Comparison of ENCODE assay signal across 9 mouse cellular contexts in the genomic region with DNA sequence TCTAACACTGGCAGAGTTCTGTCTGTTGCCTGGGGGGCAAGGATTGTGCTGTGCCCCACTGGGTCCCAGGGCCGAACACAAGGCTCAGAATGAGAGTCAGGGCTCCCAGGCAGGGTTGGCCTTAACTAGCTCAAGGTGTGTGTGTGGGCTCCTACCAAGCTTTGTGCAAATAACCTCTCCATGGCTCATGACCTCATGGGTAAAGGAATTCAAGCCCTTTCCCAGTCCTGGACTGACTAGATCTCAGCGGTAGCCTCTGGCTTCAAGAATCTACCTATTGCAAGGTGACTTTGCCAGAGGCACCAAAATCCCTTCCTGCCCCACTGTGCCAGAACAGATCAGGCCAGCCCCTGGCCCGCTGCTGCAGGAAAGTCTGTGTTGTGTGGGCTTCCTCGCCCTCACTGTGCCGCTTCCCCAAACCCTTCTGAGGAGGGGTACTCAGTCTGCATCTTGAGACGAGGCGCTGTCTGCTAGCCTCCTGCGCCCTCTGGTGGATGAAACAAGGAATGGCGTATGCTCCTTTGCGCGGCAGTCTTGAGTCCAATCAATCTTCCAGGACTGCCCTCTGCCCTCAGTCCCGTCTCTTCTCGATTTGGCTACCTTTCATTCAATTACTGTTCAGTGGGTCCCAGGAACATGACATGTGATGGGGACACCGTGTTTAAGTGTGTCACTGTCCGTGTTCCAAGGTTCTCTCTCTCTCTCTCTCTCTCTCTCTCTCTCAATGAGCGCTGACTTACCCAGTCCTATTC. TPM values are rescaled to one million over a fixed set of nuclear protein-coding genes. Genes with fewer than 3 reads are reported as not detected.
DNase-seq lines count a peak whose midpoint lies in the region; ATAC-seq and TF ChIP-seq lines count a peak whose summit lies in the region.
"Had no signal": no experiment of that assay in that cellular context is flagged by ENCODE, and none has a peak within 500 bp of the region (broad histone marks: within the 10 kb centered on the region; RNA-seq: fewer than 3 reads in every experiment).

No protein-coding gene starts in this region.

- DNase-seq in heart, postnatal 10 days, result peak; percentile 67 to 78
- peak; percentile 61 to 81 for DNase-seq in kidney, postnatal 36 days
- peak; percentile 66 for DNase-seq in lung, postnatal 10 days
- peak; percentile 55 for DNase-seq in ovary, postnatal 36 days (ENCODE audit: low spot score)
- peak; percentile 46 for DNase-seq in urinary bladder, postnatal 14 days (ENCODE audit: low spot score)

- H3K9me3 ChIP-seq in E14TG2a.4 (ENCODE audit: low read length), result no peaks in the 10 kb centered on the region
- H3K9me3 ChIP-seq in embryonic facial prominence, embryonic 13.5 days, result no peaks in the 10 kb centered on the region

- H3K27me3 ChIP-seq in E14TG2a.4 (ENCODE audit: insufficient read depth, low read length), result peaks cover 45% of the 10 kb centered on the region
- no peaks in the 10 kb centered on the region; the same call in 1 of the 2 replicates for H3K27me3 ChIP-seq in embryonic facial prominence, embryonic 13.5 days

- no peak overlapping the region for H3K27ac ChIP-seq in bone marrow macrophage, adult 2 months (ENCODE audit: insufficient read depth, low read depth, low read length)
- H3K27ac ChIP-seq in embryonic facial prominence, embryonic 13.5 days, result no peak overlapping the region

- TF ChIP-seq POLR2A in bone marrow macrophage, adult 2 months (IDR thresholded peaks at IDR 0.05; ENCODE audit: borderline replicate concordance, low read depth, low read length), result no peak

- H3K4me2 ChIP-seq in embryonic facial prominence, embryonic 13.5 days, result peak overlapping the region; percentile 22

- no peak overlapping the region for H3K4me3 ChIP-seq in E14TG2a.4 (replicated peaks; ENCODE audit: low read length)
- H3K4me3 ChIP-seq in bone marrow macrophage, adult 2 months (ENCODE audit: insufficient read depth, low read length), result no peak overlapping the region
- H3K4me3 ChIP-seq in embryonic facial prominence, embryonic 13.5 days, result no peak overlapping the region

- TF ChIP-seq CTCF in E14TG2a.4 (conservative IDR thresholded peaks at IDR 0.05; ENCODE audit: low read length), result peak; percentile 89
- TF ChIP-seq CTCF in bone marrow macrophage, adult 2 months (IDR thresholded peaks at IDR 0.05; ENCODE audit: low read depth, low read length), result peak; percentile 98

- no peak; the same call in 1 of the 2 replicates for ATAC-seq in embryonic facial prominence, embryonic 13.5 days (ENCODE audit: insufficient number of reproducible peaks, insufficient read depth, low FRiP score, low TSS enrichment, low read depth)

- intact Hi-C loops in heart, postnatal 10 days (cut with DNase I), result loop anchor here (1.0 to 5.0 kb wide), 3 partner anchors 48 to 235 kb away; no protein-coding TSS in a partner anchor

- WGBS in embryonic facial prominence, embryonic 13.5 days, result 13% methylated on average over 16 of the region's 16 CpGs

- H3K4me1 ChIP-seq in E14TG2a.4 (replicated peaks; ENCODE audit: low read depth, low read length), result peaks cover 22% of the 10 kb centered on the region
- H3K4me1 ChIP-seq in bone marrow macrophage, adult 2 months (ENCODE audit: control insufficient read depth, insufficient read depth, low read length), result no peaks in the 10 kb centered on the region
- peaks cover 36% of the 10 kb centered on the region for H3K4me1 ChIP-seq in embryonic facial prominence, embryonic 13.5 days

- H3K9ac ChIP-seq in embryonic facial prominence, embryonic 13.5 days, result peak overlapping the region; percentile 44; the same call in 1 of the 2 replicates

- H3K36me3 ChIP-seq in E14TG2a.4 (ENCODE audit: insufficient read depth, low read length), result no peaks in the 10 kb centered on the region
- no peaks in the 10 kb centered on the region for H3K36me3 ChIP-seq in embryonic facial prominence, embryonic 13.5 days

RNA-seq across cellular contexts. Expression of gene Tmem106c, which starts 11.7 kb away (rescaled TPM):
- 60.3 and 70.3 TPM in 2 replicates for polyA plus RNA-seq in bone marrow macrophage, adult 2 months (2012; ENCODE audit: insufficient read depth, insufficient read length, missing spikeins)
- polyA plus RNA-seq in embryonic facial prominence, embryonic 13.5 days (2015; fragmentation: Nextera tagmentation; extraction: Ambion mirVana), result 37.8 and 38.7 TPM in 2 replicates
- 10 to 100 TPM; 16.6 to 20.9 TPM for total RNA-seq in heart, postnatal 10 days (2021)

RNA-seq across cellular contexts. Expression of gene Vdr, which starts 41.9 kb away (rescaled TPM):
- 0.45 and 0.82 TPM in 2 replicates for polyA plus RNA-seq in bone marrow macrophage, adult 2 months (2012; ENCODE audit: insufficient read depth, insufficient read length, missing spikeins)
- 2.3 and 2.8 TPM in 2 replicates for polyA plus RNA-seq in embryonic facial prominence, embryonic 13.5 days (2015; fragmentation: Nextera tagmentation; extraction: Ambion mirVana)
- total RNA-seq in heart, postnatal 10 days (2021), result 1 to 10 TPM; 1.6 to 2.3 TPM

RNA-seq across cellular contexts. Expression of gene Col2a1, which starts 52.2 kb away (rescaled TPM):
- 0.87 and 1.0 TPM in 2 replicates for polyA plus RNA-seq in bone marrow macrophage, adult 2 months (2012; ENCODE audit: insufficient read depth, insufficient read length, missing spikeins)
- 306 and 385 TPM in 2 replicates for polyA plus RNA-seq in embryonic facial prominence, embryonic 13.5 days (2015; fragmentation: Nextera tagmentation; extraction: Ambion mirVana)
- total RNA-seq in heart, postnatal 10 days (2021), result under 1 TPM; 0.62 to 0.84 TPM
- total RNA-seq: hematopoietic stem cell, adult 5-6 weeks had no signal

Comparison
In these comparisons a context has a peak if more than half of its experiments do, and no peak if none do; other contexts are left out.
1. RNA of gene Col2a1, which starts 52.2 kb away (polyA plus RNA-seq): 306 to 385 TPM in embryonic facial prominence, embryonic 13.5 days; 0.87 to 1.0 TPM in bone marrow macrophage, adult 2 months; every median in the first group is over 100 times any median in the second.
2. Peak in every context shown above with its lines, with median percentiles within 50 percentile points of each other: DNase-seq.